Mouse (Mus musculus) A20 (cell line): ENCODE measurements around the gene Dhh.

ENCODE experiments used
- DNase-seq: peaks from one replicate; pipeline ENCODE4 v3.0.0-alpha.2; 2011; ENCODE audit warnings: low read depth, low spot score

Gene Dhh

GRCm38 (mm10) chr15:98851229-98851818 is 47.0 kb downstream of the Dhh start:
- DNase-seq, result no peak

- DNase-seq, result no peak
These were observed 47.7 kb downstream of the Dhh start for GRCm38 (mm10) chr15:98850668-98851067.

GRCm38 (mm10) chr15:98849956-98850600 is 48.3 kb downstream of the Dhh start:
- DNase-seq, result no peak

GRCm38 (mm10) chr15:98849165-98849564 is 49.2 kb downstream of the Dhh start:
- DNase-seq, result no peak

- no peak for DNase-seq
These were observed 52.2 kb downstream of the Dhh start for GRCm38 (mm10) chr15:98846140-98846539.

- no peak for DNase-seq
These were observed 53.2 kb downstream of the Dhh start for GRCm38 (mm10) chr15:98845149-98845548.

DNA sequence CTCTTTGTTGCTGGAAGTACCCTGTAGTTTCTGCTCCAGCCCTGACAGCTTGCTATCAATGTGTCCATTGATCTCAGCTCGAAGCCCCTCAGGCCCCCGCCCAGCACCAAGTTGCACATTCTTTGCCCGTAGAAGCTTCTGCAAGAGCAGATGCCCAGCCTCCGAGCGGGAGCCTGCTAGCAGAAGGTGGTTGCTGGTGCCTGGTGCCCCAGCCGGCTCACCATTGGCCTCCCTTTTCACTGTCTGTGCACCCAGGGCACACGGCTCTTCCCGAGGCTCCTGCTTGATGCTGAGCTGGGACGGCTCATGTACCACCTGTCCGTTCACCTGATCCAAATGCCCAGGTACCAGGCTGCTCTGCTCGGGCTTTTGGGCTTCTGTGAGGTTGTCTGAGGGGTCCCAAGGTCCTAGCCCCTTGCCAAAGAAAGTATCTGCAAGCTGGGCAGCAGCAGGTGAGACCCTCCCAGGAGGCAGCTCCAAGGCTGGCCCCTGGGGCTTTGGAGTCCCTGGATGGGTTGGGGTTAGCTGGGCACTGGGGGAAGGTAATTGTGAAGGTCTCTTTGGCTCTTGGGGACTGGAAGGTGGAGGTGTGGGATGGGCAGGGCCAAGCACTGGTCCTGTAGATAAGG is 54.6 kb downstream of the Dhh start:
- DNase-seq, result no peak
